Mouse (Mus musculus): ENCODE results near the gene Tbc1d19. TPM values are rescaled to one million over a fixed set of nuclear protein-coding genes. Genes with fewer than 3 reads are reported as not detected.

Gene Tbc1d19
- polyA plus RNA-seq, 2 experiments, result 36.1 to 49.0 TPM

DNA sequence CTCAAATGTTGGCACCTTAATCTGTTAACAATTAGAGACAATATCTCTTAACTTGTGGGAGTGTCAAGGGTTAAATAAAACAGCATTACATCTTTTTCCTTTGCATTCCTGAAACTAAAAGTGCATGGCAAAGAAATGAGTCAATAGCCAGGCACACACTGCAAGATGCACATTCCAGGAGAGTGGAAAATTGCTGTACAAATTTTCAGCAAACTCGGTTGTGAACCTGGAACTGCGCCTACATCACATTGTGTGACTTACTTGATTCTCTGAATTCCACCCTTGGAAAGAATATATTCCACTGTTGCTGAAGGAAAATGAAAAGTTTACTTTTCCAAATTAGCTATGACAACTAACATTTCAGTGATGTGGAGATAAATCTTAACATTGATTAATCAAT is 8.0 kb upstream of the Tbc1d19 start:
- Histone ChIP-seq H3K27me3 (ENCODE audit: control insufficient read depth, insufficient read depth, low read length) (no peaks in the 10 kb centered on the region), H3K4me2 (replicated peaks; ENCODE audit: low read depth, low read length, severe bottlenecking) (no peak overlapping the region), H3K4me3 (replicated peaks; ENCODE audit: low read length) (no peak overlapping the region), H3K4me1 (ENCODE audit: control insufficient read depth, insufficient read depth, low read length) (no peaks in the 10 kb centered on the region), H3K36me3 (ENCODE audit: control insufficient read depth, insufficient read depth, low read length) (no peaks in the 10 kb centered on the region), H3K9ac (ENCODE audit: low read depth, low read length, severe bottlenecking) (no peak overlapping the region), H3K9me3 (ENCODE audit: control insufficient read depth, low read length) (no peaks in the 10 kb centered on the region), H3K27ac (replicated peaks; ENCODE audit: low read depth, low read length) (no peak overlapping the region)
- DNase-seq (ENCODE audit: low spot score), result no peak
- ATAC-seq (ENCODE audit: low FRiP score, low read depth), result no peak
- TF ChIP-seq POLR2A (IDR thresholded peaks at IDR 0.05; ENCODE audit: borderline replicate concordance, extremely low read depth, insufficient read depth, insufficient read length), result no peak
- 73% methylated on average over 2 of the region's 2 CpGs for WGBS

DNA sequence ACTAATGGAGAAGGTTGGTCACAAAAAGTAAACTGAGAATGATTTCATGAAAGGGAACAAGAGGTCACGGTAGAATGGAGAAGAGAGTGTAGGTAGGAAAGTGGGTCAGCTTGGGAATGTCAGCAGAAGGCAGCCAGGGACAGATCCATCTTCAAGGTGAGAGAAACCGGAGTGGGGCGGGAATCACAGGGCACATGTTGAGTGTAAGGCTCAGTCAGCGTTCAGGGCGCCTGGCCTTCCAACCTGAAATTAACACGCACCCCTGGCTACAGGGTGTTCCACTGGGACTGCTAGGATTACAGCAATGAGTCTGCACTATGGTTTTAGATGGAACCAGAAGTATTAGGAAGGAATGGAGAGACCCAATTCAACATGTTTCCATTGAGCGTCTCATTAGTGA is 10.3 kb downstream of the Tbc1d19 start:
- DNase-seq (ENCODE audit: low spot score) (no peak), ATAC-seq (ENCODE audit: low FRiP score, low read depth) (no peak)
- WGBS, result 88% methylated on average over 7 of the region's 7 CpGs
- Histone ChIP-seq H3K4me2 (replicated peaks; ENCODE audit: low read depth, low read length, severe bottlenecking) (no peak overlapping the region), H3K9me3 (ENCODE audit: control insufficient read depth, low read length) (no peaks in the 10 kb centered on the region), H3K27me3 (ENCODE audit: control insufficient read depth, insufficient read depth, low read length) (no peaks in the 10 kb centered on the region), H3K36me3 (ENCODE audit: control insufficient read depth, insufficient read depth, low read length) (no peaks in the 10 kb centered on the region), H3K27ac (replicated peaks; ENCODE audit: low read depth, low read length) (no peak overlapping the region), H3K9ac (ENCODE audit: low read depth, low read length, severe bottlenecking) (no peak overlapping the region), H3K4me3 (replicated peaks; ENCODE audit: low read length) (no peak overlapping the region), H3K4me1 (ENCODE audit: control insufficient read depth, insufficient read depth, low read length) (no peaks in the 10 kb centered on the region)
- TF ChIP-seq POLR2A (IDR thresholded peaks at IDR 0.05; ENCODE audit: borderline replicate concordance, extremely low read depth, insufficient read depth, insufficient read length), result no peak

DNA sequence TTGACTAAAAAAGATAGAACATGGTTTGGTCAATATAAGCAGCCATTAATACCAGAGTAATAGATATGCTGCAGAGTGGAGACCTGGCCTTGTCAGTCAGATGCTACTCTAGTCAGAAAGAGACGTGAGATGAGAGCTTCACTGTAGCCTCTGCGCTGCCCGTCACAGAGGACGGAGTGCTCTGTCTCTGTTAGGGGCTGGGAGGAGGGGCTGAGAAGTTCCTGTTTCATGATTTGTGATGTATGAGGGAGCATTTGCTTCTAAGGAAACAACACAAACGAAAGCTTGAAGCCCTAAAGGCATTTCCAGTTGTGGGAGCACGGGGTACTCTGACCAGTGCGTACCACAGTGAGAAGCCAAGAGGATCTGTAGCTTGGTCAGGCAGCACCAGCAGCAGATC is 16.5 kb downstream of the Tbc1d19 start:
- Histone ChIP-seq H3K27ac (replicated peaks; ENCODE audit: low read depth, low read length) (no peak overlapping the region), H3K36me3 (ENCODE audit: control insufficient read depth, insufficient read depth, low read length) (peaks cover 5% of the 10 kb centered on the region), H3K27me3 (ENCODE audit: control insufficient read depth, insufficient read depth, low read length) (no peaks in the 10 kb centered on the region), H3K4me2 (replicated peaks; ENCODE audit: low read depth, low read length, severe bottlenecking) (no peak overlapping the region), H3K9me3 (ENCODE audit: control insufficient read depth, low read length) (no peaks in the 10 kb centered on the region), H3K4me3 (replicated peaks; ENCODE audit: low read length) (no peak overlapping the region), H3K9ac (ENCODE audit: low read depth, low read length, severe bottlenecking) (no peak overlapping the region), H3K4me1 (ENCODE audit: control insufficient read depth, insufficient read depth, low read length) (no peaks in the 10 kb centered on the region)
- no peak for TF ChIP-seq POLR2A (IDR thresholded peaks at IDR 0.05; ENCODE audit: borderline replicate concordance, extremely low read depth, insufficient read depth, insufficient read length)
- DNase-seq (ENCODE audit: low spot score) (no peak), ATAC-seq (ENCODE audit: low FRiP score, low read depth) (no peak)
- WGBS, result 61% methylated on average over 7 of the region's 7 CpGs

DNA sequence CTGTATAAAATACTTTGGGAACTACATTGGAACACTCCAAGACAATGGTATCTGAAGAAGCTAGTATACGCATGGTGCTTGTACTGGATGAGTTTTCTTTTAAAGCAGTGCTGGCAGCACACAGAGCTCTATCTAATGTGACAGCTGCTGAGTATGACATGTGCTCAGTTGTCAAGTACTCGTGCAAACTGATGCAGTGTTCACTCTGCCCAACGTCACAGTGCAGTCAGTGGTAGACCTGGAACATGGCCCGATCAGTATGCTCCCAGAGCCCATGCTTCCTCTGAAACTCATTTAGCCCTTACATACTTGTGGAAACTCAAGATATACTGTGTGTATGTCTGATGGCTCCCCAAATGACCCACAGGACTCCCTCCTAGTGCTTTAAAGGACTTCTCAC is 25.1 kb downstream of the Tbc1d19 start:
- Histone ChIP-seq H3K9ac (ENCODE audit: low read depth, low read length, severe bottlenecking) (no peak overlapping the region), H3K4me3 (replicated peaks; ENCODE audit: low read length) (no peak overlapping the region), H3K36me3 (ENCODE audit: control insufficient read depth, insufficient read depth, low read length) (peaks cover 18% of the 10 kb centered on the region), H3K4me2 (replicated peaks; ENCODE audit: low read depth, low read length, severe bottlenecking) (no peak overlapping the region), H3K9me3 (ENCODE audit: control insufficient read depth, low read length) (no peaks in the 10 kb centered on the region), H3K4me1 (ENCODE audit: control insufficient read depth, insufficient read depth, low read length) (no peaks in the 10 kb centered on the region), H3K27me3 (ENCODE audit: control insufficient read depth, insufficient read depth, low read length) (no peaks in the 10 kb centered on the region), H3K27ac (replicated peaks; ENCODE audit: low read depth, low read length) (no peak overlapping the region)
- no peak for ATAC-seq (ENCODE audit: low FRiP score, low read depth)
- whole genome bisulfite sequencing, result 90% methylated on average over 4 of the region's 4 CpGs
- TF ChIP-seq POLR2A (IDR thresholded peaks at IDR 0.05; ENCODE audit: borderline replicate concordance, extremely low read depth, insufficient read depth, insufficient read length), result no peak
- DNase-seq (ENCODE audit: low spot score), result no peak

DNA sequence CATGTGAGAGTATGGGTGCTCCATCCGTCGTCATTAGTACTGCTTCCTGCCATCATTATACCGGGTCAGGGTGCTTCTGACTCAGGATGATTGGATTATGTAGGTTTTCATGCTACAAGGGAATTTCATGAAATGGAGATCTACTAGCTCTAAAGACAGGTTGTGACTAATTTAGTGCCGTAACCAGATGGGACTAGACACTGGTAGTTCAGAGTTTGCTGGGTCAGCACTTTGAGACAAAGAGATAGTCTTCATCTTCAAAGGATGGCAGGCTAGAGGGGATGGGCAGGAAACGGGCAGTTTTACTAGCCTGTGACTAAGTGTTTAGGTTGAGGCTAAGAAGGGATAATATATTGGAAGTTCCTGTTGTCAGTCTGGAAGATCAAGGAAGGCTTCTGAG is 31.9 kb downstream of the Tbc1d19 start:
- Histone ChIP-seq H3K9me3 (ENCODE audit: control insufficient read depth, low read length) (no peaks in the 10 kb centered on the region), H3K4me2 (replicated peaks; ENCODE audit: low read depth, low read length, severe bottlenecking) (no peak overlapping the region)
- 86% methylated on average over 5 of the region's 5 CpGs for WGBS

More for the DNA sequence above, 31.9 kb downstream of the Tbc1d19 start:
- DNase-seq (ENCODE audit: low spot score) (no peak), ATAC-seq (ENCODE audit: low FRiP score, low read depth) (no peak)
- Histone ChIP-seq H3K4me1 (ENCODE audit: control insufficient read depth, insufficient read depth, low read length) (no peaks in the 10 kb centered on the region), H3K36me3 (ENCODE audit: control insufficient read depth, insufficient read depth, low read length) (peaks cover 9% of the 10 kb centered on the region; the same call in 1 of the 2 replicates), H3K4me3 (replicated peaks; ENCODE audit: low read length) (no peak overlapping the region), H3K9ac (ENCODE audit: low read depth, low read length, severe bottlenecking) (no peak overlapping the region), H3K27me3 (ENCODE audit: control insufficient read depth, insufficient read depth, low read length) (no peaks in the 10 kb centered on the region), H3K27ac (replicated peaks; ENCODE audit: low read depth, low read length) (no peak overlapping the region)
- TF ChIP-seq POLR2A (IDR thresholded peaks at IDR 0.05; ENCODE audit: borderline replicate concordance, extremely low read depth, insufficient read depth, insufficient read length), result no peak
